Mouse (Mus musculus) erythroblast, embryonic 14.5 days (primary cell): ENCODE data around the gene Rpl27.

Experiments used
- GATA1 ChIP-seq: IDR thresholded peaks from 2 replicates; pipeline ENCODE4 v1.6.1; 2012; ENCODE audit warnings: low read length, inconsistent platforms, mixed read lengths
- TAL1 ChIP-seq: IDR thresholded peaks from 3 replicates; pipeline ENCODE4 v1.6.1; 2012; ENCODE audit warnings: low read length, inconsistent platforms, mixed read lengths

- TF ChIP-seq TAL1 (no peak), GATA1 (no peak)
Observed at GRCm38 (mm10) chr11:101424925-101425813, 16.9 kb upstream of the Rpl27 start, which contains the start of the genes Rundc1 and Ptges3l.
